Mouse (Mus musculus) heart, postnatal 4 days (tissue): ENCODE data around the gene Trpc4. TPM values are rescaled to one million over a fixed set of nuclear protein-coding genes. Genes with fewer than 3 reads are reported as not detected.

ENCODE experiments used
- DNase-seq: peaks from one replicate; pipeline ENCODE4 v3.0.0; 2021
- total RNA-seq, 2 experiments: library from RNA; stranded (reverse); gene quantifications; 2 replicates each; pipeline ENCODE4 v1.2.3; 2021

The Trpc4 gene
- under 1 TPM; 0.11 to 0.26 TPM for total RNA-seq

DNA sequence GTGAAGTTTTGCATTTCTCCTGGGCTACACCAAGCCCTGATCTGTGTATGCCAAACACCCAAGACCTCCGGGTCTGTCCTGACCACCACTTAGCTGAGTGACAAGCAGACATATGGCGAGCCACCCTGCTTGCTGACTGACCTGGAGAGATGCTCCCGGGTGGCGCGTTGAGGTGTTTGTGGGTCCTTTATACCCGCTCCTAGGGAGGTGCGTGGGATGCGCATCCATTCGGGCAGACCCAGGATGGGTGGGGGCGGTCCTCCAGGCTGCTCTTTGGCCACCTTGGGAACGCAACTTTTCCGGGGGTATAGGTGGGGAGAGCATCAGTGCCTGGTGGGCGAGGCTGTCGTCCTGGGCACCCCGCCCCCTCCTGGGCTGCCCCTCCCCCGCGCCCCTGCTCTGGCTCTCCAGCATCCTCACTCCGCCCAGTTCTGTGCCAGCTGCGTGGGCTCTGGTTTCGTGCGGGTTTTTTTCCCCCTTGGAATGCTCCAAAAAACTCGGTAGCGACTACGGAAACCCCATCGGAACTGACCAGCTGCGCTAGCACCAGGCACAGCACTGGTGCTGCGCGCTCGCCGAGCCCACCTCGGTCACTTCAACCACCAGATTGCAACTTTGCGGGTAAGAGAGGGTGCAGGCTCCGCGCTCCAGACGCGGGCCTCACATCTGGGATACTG, at the start of gene Trpc4:
TSS of gene Trpc4 (plus strand) at position 397 of the 677 bp plus-strand sequence.
- peak; percentile 4 for DNase-seq

- peak; percentile 19 for DNase-seq
Measured at GRCm38 (mm10) chr3:54111489-54111888, 44.3 kb upstream of the Trpc4 start.

GRCm38 (mm10) chr3:54135376-54135775, 20.5 kb upstream of the Trpc4 start:
- no peak for DNase-seq

DNA sequence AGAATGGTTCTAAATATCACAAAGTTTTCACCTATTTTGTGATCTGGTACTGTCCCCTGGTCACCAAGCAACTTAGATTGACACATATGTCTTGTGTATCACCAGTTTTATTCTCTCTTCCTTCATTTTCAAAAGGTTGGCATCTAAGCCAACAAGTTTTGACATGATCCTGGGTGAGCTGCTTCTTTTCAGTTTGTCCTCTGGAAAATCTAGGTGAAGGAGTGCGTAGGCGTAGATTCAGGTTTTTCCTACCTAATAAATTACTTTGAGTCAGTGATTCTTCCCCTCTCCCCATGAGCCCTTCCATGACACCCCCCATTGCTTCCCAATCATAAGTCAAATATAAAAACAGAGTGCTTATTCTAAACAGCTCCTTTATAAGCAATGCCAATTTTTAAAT, 14.5 kb upstream of the Trpc4 start:
- no peak for DNase-seq

- DNase-seq, result peak; percentile 17
Measured at GRCm38 (mm10) chr3:54154844-54155638, 794 bp upstream of the Trpc4 start.

DNA sequence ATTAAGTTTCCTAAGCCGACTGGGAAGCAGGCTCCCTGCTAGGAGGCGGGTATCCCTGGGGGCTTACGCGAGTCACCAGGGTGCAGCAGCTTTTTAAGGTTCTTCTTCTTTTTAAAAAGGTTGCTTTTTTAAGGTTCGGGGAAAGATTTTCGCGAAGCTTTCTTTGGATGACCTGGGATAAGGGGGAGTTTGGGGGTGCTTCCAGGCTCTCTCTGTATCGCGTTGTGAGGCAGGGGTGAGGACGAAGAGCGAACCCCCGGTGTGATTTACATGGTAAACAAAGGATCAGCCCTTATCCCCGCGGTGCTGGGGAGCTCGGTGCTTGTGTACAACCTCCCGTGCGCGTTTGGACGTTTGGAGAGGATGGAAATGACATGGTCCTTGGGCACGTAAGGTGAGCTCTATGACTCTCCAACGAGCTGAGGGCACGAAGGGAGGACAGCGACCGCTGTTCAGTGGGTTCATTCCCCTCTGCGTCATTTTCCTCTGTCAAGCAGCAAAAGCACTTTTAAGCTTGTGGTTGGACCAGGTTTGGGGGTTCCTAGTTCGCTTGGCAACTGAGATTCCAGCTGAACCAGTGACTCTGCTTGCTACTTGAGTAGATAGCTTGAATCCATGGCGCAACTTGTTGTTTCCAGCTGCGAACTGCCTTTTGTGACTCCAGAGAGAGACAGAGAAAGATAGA, 623 bp downstream of the Trpc4 start:
- no peak for DNase-seq

- DNase-seq, result no peak
Measured at GRCm38 (mm10) chr3:54170701-54171100, 14.9 kb downstream of the Trpc4 start.

DNA sequence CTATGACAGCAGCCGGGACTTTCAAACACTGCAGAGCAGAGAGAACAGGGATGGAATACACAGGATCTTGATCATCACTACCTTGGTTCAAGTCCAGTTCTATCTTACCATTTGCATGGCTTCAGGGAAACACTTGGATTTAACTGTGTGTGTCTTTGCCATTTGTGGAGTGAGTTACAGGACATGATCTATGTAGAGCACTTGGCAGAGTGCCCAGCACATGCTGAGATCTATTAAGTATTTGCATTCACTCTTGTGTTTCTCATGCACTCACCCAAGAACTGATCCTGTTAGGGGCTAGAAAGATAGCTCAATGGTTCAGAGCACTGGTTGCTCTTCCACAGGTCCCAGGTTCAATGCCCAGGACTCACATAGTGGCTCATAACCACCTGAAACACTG, 21.5 kb downstream of the Trpc4 start:
- DNase-seq, result no peak

GRCm38 (mm10) chr3:54190932-54191668, 35.3 kb downstream of the Trpc4 start:
- DNase-seq, result no peak

DNA sequence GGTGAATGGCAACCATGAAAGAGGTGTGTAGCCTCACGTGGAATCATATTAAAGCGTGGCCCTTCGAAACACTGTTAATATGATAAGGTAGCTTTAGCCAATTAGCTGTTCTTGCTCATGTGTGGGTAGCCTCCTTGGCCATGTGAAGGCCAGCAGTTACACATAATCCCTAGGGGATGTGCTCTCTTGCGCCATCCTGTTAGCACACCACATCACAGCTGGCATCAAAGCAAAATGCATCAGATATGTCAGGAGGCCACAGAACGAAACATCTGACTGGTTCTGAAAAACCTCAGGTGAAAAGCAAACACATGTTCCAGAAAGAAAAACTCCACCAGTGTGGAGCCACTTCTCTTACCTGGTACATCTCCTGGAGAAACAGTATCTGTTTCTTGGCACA, 45.4 kb downstream of the Trpc4 start:
- no peak for DNase-seq

DNA sequence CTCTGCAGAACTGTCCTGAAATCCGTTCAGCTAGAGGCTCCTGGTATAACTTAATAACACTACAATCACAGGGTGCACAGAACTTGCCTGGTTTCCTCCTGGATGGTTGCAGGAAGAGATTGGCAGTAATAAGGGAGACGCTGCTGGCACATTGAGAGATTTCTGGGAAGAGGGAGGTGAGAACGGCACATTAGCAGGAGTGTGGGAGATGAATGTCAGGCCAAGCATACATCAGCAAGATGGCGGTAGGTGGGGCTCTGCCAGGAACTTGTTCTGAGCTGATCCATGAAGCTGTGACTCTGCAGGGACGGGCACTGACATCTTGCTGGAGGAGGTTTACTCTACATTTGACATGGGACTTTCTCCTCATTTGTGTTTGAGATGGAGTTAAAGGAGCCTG, 48.6 kb downstream of the Trpc4 start:
- DNase-seq, result no peak

DNA sequence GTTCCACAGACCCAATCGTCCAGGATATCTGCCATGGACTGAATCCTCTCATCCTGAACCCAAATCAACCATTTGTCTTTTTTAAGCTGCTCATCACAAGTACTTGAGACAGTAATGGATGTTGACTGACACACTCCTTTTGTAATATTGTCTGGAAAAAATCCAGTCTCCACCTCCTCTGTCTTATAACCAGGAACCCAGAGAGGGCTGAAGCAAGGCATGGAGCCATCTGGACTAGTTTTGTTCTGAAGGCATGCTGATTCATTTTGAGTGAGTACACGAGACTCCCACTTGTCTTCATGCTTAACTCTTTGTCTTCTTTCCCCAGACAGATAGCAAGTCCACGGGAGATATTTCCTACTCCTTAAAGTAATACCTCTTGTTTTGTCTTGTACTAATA, 54.3 kb downstream of the Trpc4 start:
- DNase-seq, result no peak

GRCm38 (mm10) chr3:54211441-54211840, 55.6 kb downstream of the Trpc4 start:
- DNase-seq, result no peak

DNA sequence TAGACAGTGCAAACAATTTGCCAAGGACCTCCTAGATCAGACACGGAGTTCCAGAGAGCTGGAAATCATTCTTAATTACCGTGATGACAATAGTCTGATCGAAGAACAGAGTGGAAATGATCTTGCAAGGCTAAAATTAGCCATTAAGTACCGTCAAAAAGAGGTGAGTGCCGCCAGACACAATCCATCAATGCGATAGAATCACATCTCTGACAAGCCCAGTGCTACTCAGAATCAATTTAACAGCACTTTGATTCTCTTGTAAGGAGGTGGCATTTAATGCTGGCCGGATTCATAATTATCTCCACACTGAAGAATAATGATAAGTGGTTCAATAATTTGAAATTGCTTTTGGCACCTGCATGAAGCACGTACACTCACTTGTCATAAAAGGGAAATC, 66.7 kb downstream of the Trpc4 start:
- no peak for DNase-seq

DNA sequence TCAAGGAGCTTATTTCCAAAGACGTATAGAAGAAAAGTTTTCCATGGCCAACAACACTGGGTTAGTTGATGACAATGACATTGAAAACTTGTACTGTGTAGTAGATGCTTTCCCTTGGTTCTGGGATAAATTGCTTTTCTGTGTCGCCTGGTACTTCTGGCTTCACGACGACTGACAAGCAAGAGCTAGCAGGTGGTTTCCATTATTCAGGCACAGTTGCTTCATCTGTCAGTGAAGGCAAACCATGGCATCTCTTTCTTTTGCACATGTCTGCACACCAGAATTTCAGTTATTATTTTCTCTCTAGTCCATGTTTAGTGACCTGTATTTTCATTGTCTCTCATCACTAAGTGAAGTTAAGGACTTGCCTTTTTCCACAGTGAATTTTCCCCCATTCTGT, 72.6 kb downstream of the Trpc4 start:
- DNase-seq, result no peak

DNA sequence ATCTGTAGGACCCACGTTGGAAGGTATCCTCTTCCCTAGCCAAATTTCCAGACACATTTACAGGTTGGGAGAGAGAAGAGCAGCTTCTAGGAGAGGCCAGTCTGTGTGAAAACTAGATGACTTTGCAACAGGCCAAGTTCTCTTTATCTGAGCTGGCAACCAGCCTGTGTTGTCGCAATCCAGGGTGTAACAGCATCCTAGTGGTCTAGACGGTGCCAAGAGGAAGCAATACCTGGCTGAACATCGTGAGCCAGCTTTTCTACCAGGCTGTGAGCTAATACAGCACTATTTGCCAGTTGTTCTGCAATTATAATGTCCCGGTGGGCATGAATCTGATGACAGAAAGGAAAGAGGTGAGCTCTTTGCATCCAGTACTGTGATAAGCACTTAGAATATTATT, 83.1 kb downstream of the Trpc4 start:
- peak; percentile 12 for DNase-seq

DNA sequence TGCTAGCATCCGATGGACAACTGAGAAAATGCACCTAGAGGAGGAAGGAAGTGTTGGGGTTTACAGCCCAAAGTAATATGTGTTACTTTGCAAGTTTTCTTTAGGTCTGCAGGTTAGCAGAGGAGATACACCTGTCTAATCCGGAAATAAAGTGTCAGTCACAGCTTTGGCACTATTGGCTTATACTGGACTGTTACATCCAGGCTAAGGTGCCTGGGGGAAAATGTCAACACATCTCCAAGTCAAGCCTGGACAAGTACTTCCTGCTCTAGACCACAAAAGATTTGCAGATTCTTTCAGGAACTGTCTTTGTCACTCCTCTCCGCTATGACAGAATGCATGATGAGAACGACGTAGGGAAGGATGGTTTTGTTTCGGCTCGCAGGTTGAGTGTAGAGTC, 83.6 kb downstream of the Trpc4 start:
- DNase-seq, result no peak

DNA sequence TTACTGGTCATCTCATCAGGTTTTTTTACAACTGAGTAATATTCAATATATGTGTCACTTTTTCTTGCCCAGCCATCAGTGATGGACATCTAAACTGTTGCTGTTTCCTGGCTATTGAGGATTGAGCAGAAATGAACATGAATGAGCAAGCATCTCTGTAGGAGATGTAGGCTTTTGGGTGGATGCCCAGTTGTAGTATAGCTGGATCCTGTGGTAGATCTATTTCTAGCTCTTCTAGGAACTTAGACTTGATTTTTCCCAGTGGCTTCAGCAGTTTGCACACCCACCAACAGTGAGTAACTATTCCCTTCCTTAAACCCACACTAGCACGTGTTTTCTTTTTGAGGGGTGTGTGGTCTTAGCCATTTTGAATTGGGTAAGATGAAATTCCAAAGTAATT, 87.3 kb downstream of the Trpc4 start:
- no peak for DNase-seq

DNA sequence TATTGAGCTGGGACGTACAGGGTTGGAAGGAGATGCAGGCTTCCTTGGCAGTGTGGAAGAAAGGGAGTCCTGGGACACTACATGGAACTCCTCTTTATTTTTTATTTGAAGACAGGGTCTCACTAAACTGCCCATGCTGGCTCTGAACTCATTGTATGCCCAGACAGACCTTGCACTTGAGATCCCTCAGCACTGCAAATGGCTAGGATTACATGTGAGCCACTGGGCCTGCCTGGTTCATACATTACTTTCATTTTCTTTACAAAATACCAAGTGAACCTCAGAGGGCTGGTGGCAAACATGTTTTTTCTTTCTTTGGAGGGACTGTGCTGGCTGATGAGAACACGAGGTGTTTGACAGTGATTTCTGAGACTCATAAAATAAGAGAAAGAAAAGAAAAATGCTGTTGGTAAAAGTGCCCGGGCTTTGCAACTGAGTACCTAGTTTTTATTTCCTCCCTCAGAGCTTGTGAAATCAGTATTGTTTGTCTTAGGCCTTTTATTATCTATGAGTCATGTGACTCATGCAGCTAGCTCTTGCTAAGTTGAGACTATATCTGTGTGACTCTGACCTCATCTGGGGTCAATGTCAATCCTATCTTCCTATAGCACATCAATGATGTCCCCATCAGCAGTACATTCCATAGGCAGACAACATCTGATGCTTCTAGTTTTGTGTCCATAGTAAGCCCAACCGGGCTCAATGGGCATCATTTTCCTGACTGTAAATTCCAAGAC, 89.1 kb downstream of the Trpc4 start:
- no peak for DNase-seq

GRCm38 (mm10) chr3:54246416-54246815, 90.6 kb downstream of the Trpc4 start:
- no peak for DNase-seq

DNA sequence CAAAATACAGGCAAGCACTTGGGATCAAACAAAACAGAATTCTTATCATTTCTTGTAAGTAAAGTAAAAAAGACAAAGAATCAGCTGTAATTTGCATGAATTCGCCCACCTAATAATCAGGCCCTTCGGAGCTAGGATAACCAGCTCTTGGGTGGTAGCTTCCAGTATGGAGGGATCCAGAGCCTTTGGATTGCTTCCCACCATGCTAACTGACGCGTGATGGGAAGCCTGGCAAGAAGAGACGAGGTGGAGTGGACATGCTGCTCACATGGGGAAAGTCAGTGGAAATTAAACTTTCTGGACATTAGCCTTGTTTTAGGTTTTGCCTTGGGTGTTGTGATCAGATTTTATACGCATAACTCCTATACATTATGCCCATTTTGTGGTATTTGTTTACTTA, 93.5 kb downstream of the Trpc4 start:
- DNase-seq, result no peak

DNA sequence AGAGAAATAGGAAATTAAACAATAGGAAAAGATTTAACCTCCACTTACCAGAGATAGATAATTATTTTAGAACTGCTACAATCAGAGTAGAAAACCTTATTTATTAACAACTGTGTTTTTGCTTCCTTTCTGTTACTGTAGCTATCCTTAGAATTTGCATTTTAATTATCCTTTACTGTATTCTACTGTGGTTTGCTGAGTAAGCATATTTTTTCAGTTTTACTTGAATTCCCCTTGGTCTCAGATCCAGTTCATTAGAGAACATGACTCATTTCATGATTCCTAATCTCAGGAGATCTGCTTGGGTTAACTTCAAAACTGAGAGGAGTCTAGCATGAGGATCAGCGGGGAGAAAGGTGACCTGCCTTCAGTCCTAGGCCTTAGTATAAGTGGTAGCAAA, 111.1 kb downstream of the Trpc4 start:
- DNase-seq, result no peak
